Comparison of ENCODE assay signal across 24 mouse cellular contexts in genomic region chr3:144356103-144356947, GRCm38 (mm10).
A peak's percentile ranks its signal among the peaks of the same experiment; 100 is the strongest.
DNase-seq lines count a peak whose midpoint lies in the region; ATAC-seq and TF ChIP-seq lines count a peak whose summit lies in the region.
"Had no signal": no experiment of that assay in that cellular context is flagged by ENCODE, and none has a peak within 500 bp of the region (broad histone marks: within the 10 kb centered on the region; RNA-seq: fewer than 3 reads in every experiment).

No protein-coding gene starts in this region.

- no peaks in the 10 kb centered on the region for H3K36me3 ChIP-seq in liver, embryonic 11.5 days (ENCODE audit: control insufficient read depth, insufficient read depth, low read length)
- H3K36me3 ChIP-seq in G1E (replicated peaks), result no peaks in the 10 kb centered on the region
- no peaks in the 10 kb centered on the region for H3K36me3 ChIP-seq in midbrain, embryonic 16.5 days (ENCODE audit: control insufficient read depth, insufficient read depth, low read length)
- H3K36me3 ChIP-seq: limb, embryonic 12.5 days had no signal

- no peak for DNase-seq in liver, embryonic 11.5 days (ENCODE audit: low spot score)
- DNase-seq in liver (no peak), G1E (ENCODE audit: low spot score) (peak; percentile 21)
- DNase-seq in spleen, postnatal 36 days (ENCODE audit: low spot score in 2 of 2), result no peak
- DNase-seq in frontal cortex, adult 2 months (ENCODE audit: extremely low spot score in 1 of 2, low spot score in 1 of 2), result no peak
- no peak for DNase-seq in urinary bladder, adult 2 months (ENCODE audit: low spot score)
- DNase-seq: adrenal gland, postnatal 10 days; cerebellum, adult 11 months; cerebellum, postnatal 14 days; embryo, embryonic 11 days; gastrocnemius, postnatal 36 days; heart, postnatal 14 days; kidney, adult 9 months; kidney, postnatal 36 days; lung, embryonic 14.5 days; lung, postnatal 36 days; thymus, postnatal 14 days had no signal

- H3K4me3 ChIP-seq in liver, embryonic 11.5 days (ENCODE audit: low read depth, low read length), result no peak overlapping the region
- H3K4me3 ChIP-seq in G1E (ENCODE audit: low read depth, low read length), result no peak overlapping the region; the same call in 1 of the 2 replicates
- H3K4me3 ChIP-seq in midbrain, embryonic 16.5 days (ENCODE audit: low read depth, low read length), result no peak overlapping the region
- H3K4me3 ChIP-seq: limb, embryonic 12.5 days had no signal

- H3K9me3 ChIP-seq in liver, embryonic 11.5 days (ENCODE audit: control insufficient read depth, low read length), result no peaks in the 10 kb centered on the region
- peaks cover 7% of the 10 kb centered on the region for H3K9me3 ChIP-seq in G1E (replicated peaks)
- no peaks in the 10 kb centered on the region for H3K9me3 ChIP-seq in midbrain, embryonic 16.5 days (replicated peaks; ENCODE audit: control insufficient read depth, low read length, poor library complexity, severe bottlenecking)

- TF ChIP-seq CTCF in G1E (IDR thresholded peaks at IDR 0.05; ENCODE audit: low read depth, low read length), result no peak

- H3K4me2 ChIP-seq in liver, embryonic 11.5 days, result no peak overlapping the region
- no peak overlapping the region for H3K4me2 ChIP-seq in midbrain, embryonic 16.5 days (ENCODE audit: low read length)
- H3K4me2 ChIP-seq: heart, embryonic 11.5 days; hindbrain, embryonic 14.5 days; limb, embryonic 12.5 days; lung, embryonic 14.5 days had no signal

- ATAC-seq in liver, embryonic 11.5 days (replicated peaks; ENCODE audit: low FRiP score), result peak; percentile 51
- ATAC-seq in G1E (ENCODE audit: extremely low read depth, insufficient number of reproducible peaks, low FRiP score, poor library complexity, severe bottlenecking), result peak; percentile 89
- peak; percentile 55 to 68 for ATAC-seq in hematopoietic stem cell, adult 5-6 weeks (replicated peaks in 1 of 2; ENCODE audit: insufficient read depth in 1 of 2, low FRiP score in 2 of 2, low TSS enrichment in 1 of 2, low read depth in 1 of 2, poor library complexity in 2 of 2, severe bottlenecking in 2 of 2)
- ATAC-seq in midbrain, embryonic 16.5 days, result peak; percentile 59
- ATAC-seq: activated CD4-positive, CD25-positive, alpha-beta regulatory T cell, adult 4 months; forebrain, embryonic 16.5 days had no signal

- H3K27ac ChIP-seq in liver, embryonic 11.5 days (ENCODE audit: low read depth, low read length), result no peak overlapping the region
- H3K27ac ChIP-seq in midbrain, embryonic 16.5 days (ENCODE audit: low read length), result no peak overlapping the region
- H3K27ac ChIP-seq: hindbrain, embryonic 14.5 days; limb, embryonic 12.5 days had no signal

- H3K27me3 ChIP-seq in liver, embryonic 11.5 days (replicated peaks; ENCODE audit: control insufficient read depth, insufficient read depth, low read length), result no peaks in the 10 kb centered on the region
- H3K27me3 ChIP-seq in G1E (ENCODE audit: insufficient read depth, low read length), result peaks cover 11% of the 10 kb centered on the region
- no peaks in the 10 kb centered on the region for H3K27me3 ChIP-seq in midbrain, embryonic 16.5 days (ENCODE audit: control insufficient read depth, insufficient read depth, low read depth, low read length)
- H3K27me3 ChIP-seq: limb, embryonic 12.5 days had no signal

- WGBS in liver, embryonic 11.5 days, result 53% methylated on average over 17 of the region's 17 CpGs
- WGBS in midbrain, embryonic 16.5 days, result 53% methylated on average over 17 of the region's 17 CpGs

- no peaks in the 10 kb centered on the region for H3K4me1 ChIP-seq in liver, embryonic 11.5 days (replicated peaks; ENCODE audit: control insufficient read depth, insufficient read depth, low read length)
- H3K4me1 ChIP-seq in G1E (ENCODE audit: insufficient read depth, low read depth, low read length), result peaks cover 39% of the 10 kb centered on the region
- H3K4me1 ChIP-seq in midbrain, embryonic 16.5 days (ENCODE audit: control insufficient read depth, insufficient read depth, low read length), result no peaks in the 10 kb centered on the region; the same call in 1 of the 2 replicates

- H3K9ac ChIP-seq in liver, embryonic 11.5 days (ENCODE audit: low read depth, low read length), result no peak overlapping the region
- no peak overlapping the region for H3K9ac ChIP-seq in midbrain, embryonic 16.5 days (ENCODE audit: low read depth, low read length)
- H3K9ac ChIP-seq: hindbrain, embryonic 14.5 days; limb, embryonic 12.5 days; lung, embryonic 14.5 days had no signal
